Comparison of ENCODE assay signal across 9 mouse cellular contexts in the genomic region with DNA sequence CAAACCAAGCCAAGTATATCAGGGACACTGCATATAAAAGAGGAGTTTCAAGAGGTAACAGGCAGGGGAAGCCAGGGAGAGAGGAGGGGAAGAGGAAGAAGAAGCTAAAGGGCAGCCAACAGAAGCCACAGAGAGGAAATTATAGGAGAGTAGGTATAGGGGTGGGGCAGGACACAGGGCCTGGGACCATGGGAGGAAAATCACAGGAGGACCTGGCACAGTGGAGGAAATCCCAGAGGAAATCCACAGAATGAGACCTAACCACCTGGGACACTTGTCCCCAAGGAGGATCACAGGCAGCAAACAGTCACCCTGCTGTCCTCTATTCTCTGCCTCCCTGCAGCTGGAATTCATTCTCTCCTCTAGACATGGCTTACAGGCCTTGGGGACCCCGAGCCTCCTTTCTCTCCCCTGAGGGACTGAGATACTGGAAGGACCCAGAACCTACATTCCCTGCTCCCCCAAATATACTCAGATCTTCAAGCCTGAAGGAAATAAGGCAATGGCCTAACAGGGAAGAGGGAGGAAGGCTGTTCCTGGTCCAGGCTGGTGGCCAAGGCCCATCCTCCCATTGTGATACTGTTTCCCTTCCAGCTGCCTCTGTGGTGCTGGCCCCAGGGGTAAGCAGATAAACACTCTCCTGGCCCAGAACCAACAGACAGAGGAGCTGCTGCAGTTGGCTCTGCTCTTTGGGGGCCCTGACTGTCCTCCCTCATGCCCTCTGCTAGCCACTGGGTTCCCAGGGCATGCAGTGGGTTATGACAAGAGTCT. TPM values are rescaled to one million over a fixed set of nuclear protein-coding genes. Genes with fewer than 3 reads are reported as not detected.
DNase-seq lines count a peak whose midpoint lies in the region; ATAC-seq lines count a peak whose summit lies in the region.
"Had no signal": no experiment of that assay in that cellular context is flagged by ENCODE, and none has a peak within 500 bp of the region (broad histone marks: within the 10 kb centered on the region; RNA-seq: fewer than 3 reads in every experiment).

No protein-coding gene starts in this region.

- ATAC-seq in heart, embryonic 15.5 days (replicated peaks; ENCODE audit: insufficient number of reproducible peaks, insufficient read depth, low FRiP score, low read depth), result peak; percentile 84

- H3K27me3 ChIP-seq in heart, embryonic 15.5 days, result peaks cover 11% of the 10 kb centered on the region

- H3K9ac ChIP-seq in heart, embryonic 15.5 days, result no peak overlapping the region

- peaks cover 18% of the 10 kb centered on the region for H3K4me1 ChIP-seq in heart, embryonic 15.5 days (replicated peaks)

- H3K4me2 ChIP-seq in heart, embryonic 15.5 days, result no peak overlapping the region

- 52% methylated on average over 1 of the region's 1 CpGs for WGBS in heart, embryonic 15.5 days

- DNase-seq in layer of hippocampus, adult 11-12 months (ENCODE audit: low spot score), result peak; percentile 43
- no peak for DNase-seq in layer of hippocampus, postnatal 25 days (ENCODE audit: extremely low spot score in 1 of 2, low spot score in 1 of 2)
- DNase-seq in adrenal gland, postnatal 36 days, result peak; percentile 43 to 62
- peak; percentile 62 to 66 for DNase-seq in lung, adult 18-20 months
- DNase-seq in natural killer cell, adult 2 months (ENCODE audit: low spot score in 2 of 2), result no peak
- DNase-seq in urinary bladder, adult 18-20 months (ENCODE audit: low spot score in 2 of 2), result no peak
- no peak for DNase-seq in right cerebral cortex, postnatal 14 days

- no peaks in the 10 kb centered on the region for H3K36me3 ChIP-seq in heart, embryonic 15.5 days

- H3K27ac ChIP-seq in heart, embryonic 15.5 days, result peak overlapping the region; percentile 71

- no peaks in the 10 kb centered on the region for H3K9me3 ChIP-seq in heart, embryonic 15.5 days (replicated peaks)

- no peak overlapping the region for H3K4me3 ChIP-seq in heart, embryonic 15.5 days

RNA-seq across cellular contexts. Expression of a gene that starts 47.7 kb away (rescaled TPM):
- 10 to 100 TPM; 30.1 to 32.2 TPM for total RNA-seq in layer of hippocampus, postnatal 25 days (2021)
- 1 to 10 TPM; 2.1 to 3.2 TPM for total RNA-seq in adrenal gland, postnatal 36 days (2021)
- 1.4 and 1.7 TPM in 2 replicates for polyA plus RNA-seq in heart, embryonic 15.5 days (2015; fragmentation: Nextera tagmentation; extraction: Ambion mirVana)
- total RNA-seq: MEL had no signal

Comparison
In these comparisons a context has a peak if more than half of its experiments do, and no peak if none do; other contexts are left out.
1. DNase-seq: peak in layer of hippocampus, adult 11-12 months (single experiment), adrenal gland, postnatal 36 days (2 of 2) and lung, adult 18-20 months (2 of 2); none in layer of hippocampus, postnatal 25 days (0 of 2), natural killer cell, adult 2 months (0 of 2), urinary bladder, adult 18-20 months (0 of 2) and right cerebral cortex, postnatal 14 days (single experiment).
2. RNA of a gene that starts 47.7 kb away (total RNA-seq): 30.1 to 32.2 TPM in layer of hippocampus, postnatal 25 days; 2.1 to 3.2 TPM in adrenal gland, postnatal 36 days; every median in the first group is over 4 times any median in the second.